Mouse (Mus musculus) kidney, embryonic 15.5 days (tissue): ENCODE results near the gene Sidt2. TPM values are rescaled to one million over a fixed set of nuclear protein-coding genes. Genes with fewer than 3 reads are reported as not detected.

ENCODE experiments used
- ATAC-seq: fragments of 200-750 bp; cut with Nextera tagmentation; replicated peaks from 2 replicates; pipeline ENCODE4 v1.8.0; 2017; ENCODE audit warnings: moderate TSS enrichment; ENCODE audit not compliant: low FRiP score
- H3K27ac ChIP-seq: fragments of 300-500 bp; sonication (generic); 2 replicates; pipeline ENCODE4 v1.5.1; 2015; ENCODE audit warnings: mild to moderate bottlenecking, inconsistent platforms
- H3K27me3 ChIP-seq: fragments of 300-500 bp; sonication (generic); 2 replicates; pipeline ENCODE4 v1.6.1; 2015; ENCODE audit warnings: inconsistent platforms
- H3K36me3 ChIP-seq: fragments of 300-500 bp; sonication (generic); 2 replicates; pipeline ENCODE4 v1.6.1; 2015; ENCODE audit warnings: inconsistent platforms
- H3K4me1 ChIP-seq: fragments of 300-500 bp; sonication (generic); 2 replicates; pipeline ENCODE4 v1.6.1; 2015; ENCODE audit warnings: inconsistent platforms
- H3K4me2 ChIP-seq: fragments of 300-500 bp; sonication (generic); 2 replicates; pipeline ENCODE4 v1.6.1; 2015; ENCODE audit warnings: moderate library complexity, mild to moderate bottlenecking, inconsistent platforms
- H3K4me3 ChIP-seq: fragments of 300-500 bp; sonication (generic); replicated peaks from 2 replicates; pipeline ENCODE4 v1.5.1; 2015; ENCODE audit warnings: mild to moderate bottlenecking, inconsistent platforms
- H3K9ac ChIP-seq: fragments of 300-500 bp; sonication (generic); 2 replicates; pipeline ENCODE4 v1.6.1; 2015; ENCODE audit warnings: mild to moderate bottlenecking, inconsistent platforms
- H3K9me3 ChIP-seq: fragments of 300-500 bp; sonication (generic); replicated peaks from 2 replicates; pipeline ENCODE4 v1.6.1; 2016; ENCODE audit warnings: inconsistent platforms
- WGBS: fragments of 180-500 bp; shearing (Covaris S2); methylation state at CpG from one replicate; pipeline ENCODE4 v1.1.7; 2015; ENCODE audit warnings: mixed read lengths; 5-methylcytosine and 5-hydroxymethylcytosine counted together
- microRNA-seq: library from miRNA; unstranded; fragments of <30 nt; microRNA quantifications from one replicate; pipeline ENCODE4, GENCODE M21; 2016
- polyA plus RNA-seq: library from polyadenylated mRNA; unstranded; fragments of >200 nt; fragmentation: Nextera tagmentation; extraction: Ambion mirVana; gene quantifications from 2 replicates; pipeline ENCODE4 v1.2.1, GENCODE M21; 2015

Sidt2 gene
- polyA plus RNA-seq, 1 experiment from 2014 or later: 39.3 TPM

DNA sequence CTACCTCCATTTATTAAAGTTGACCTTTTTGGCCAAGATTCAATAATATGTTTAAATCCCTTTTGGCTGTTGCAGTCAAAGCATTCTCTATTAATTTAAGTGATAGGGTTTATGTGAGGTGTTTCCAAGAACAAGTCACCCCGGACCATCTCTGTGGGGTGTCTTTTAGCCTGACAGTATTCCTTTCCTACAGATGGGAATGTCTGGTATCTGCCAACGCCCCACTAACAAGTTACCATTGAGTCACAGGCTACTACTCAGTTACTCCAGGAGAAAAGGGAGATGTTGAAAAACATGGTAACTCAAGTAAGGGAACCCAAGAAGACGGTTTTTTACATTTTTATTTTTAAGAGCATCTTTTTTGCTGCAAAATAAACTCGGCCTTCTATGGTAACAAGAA lies 49.9 kb downstream of the Sidt2 start:
- 0 out of 2 replicates have a peak overlapping the region, but pooled peaks have one; percentile 98 for H3K27ac ChIP-seq
- no peaks in the 10 kb centered on the region for H3K27me3 ChIP-seq

DNA sequence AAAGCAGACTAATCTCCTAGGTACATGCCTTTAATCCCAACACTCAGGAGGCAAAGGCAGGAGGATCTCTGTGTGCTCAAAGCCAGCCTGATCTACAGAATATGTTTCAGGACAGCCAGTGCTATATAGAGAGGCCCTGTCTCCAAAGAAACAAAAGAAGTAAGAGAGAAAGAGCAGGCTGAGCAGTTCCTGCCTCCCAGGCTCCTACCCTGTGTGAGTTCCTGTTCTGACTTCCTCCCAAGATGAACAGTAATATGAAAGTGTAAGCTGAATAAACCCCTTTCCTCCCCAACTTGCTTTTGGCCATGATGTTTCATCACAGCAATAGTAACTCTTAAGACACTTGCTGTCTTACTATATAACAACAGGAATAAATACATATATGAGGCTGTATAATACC lies 61.4 kb downstream of the Sidt2 start:
- Histone ChIP-seq H3K36me3 (peaks cover 96% of the 10 kb centered on the region), H3K9me3 (no peaks in the 10 kb centered on the region), H3K27me3 (no peaks in the 10 kb centered on the region), H3K4me2 (no peak overlapping the region), H3K4me1 (no peaks in the 10 kb centered on the region), H3K9ac (no peak overlapping the region), H3K4me3 (no peak overlapping the region), H3K27ac (no peak overlapping the region)
- ATAC-seq: no peak

More for the DNA sequence above, 49.9 kb downstream of the Sidt2 start:
- no peak for ATAC-seq
- Histone ChIP-seq H3K36me3 (peaks cover 47% of the 10 kb centered on the region), H3K9ac (peak overlapping the region; percentile 94), H3K4me1 (peaks cover 22% of the 10 kb centered on the region), H3K4me3 (peak overlapping the region; percentile 86), H3K9me3 (no peaks in the 10 kb centered on the region), H3K4me2 (peak overlapping the region; percentile 88)
- 52% methylated on average over 4 of the region's 4 CpGs for WGBS

Small RNAs within 50 kb of the gene (microRNA-seq; reads per million reads assigned to microRNA genes)
- not detected for gene Mir7087

Other genes starting within 250 kb of the Sidt2 start
- 28.3 and 30.6 TPM in 2 replicates for gene Cep164, start 126.6 kb downstream of the Sidt2 start, polyA plus RNA-seq
- gene Bace1, start 116.7 kb downstream of the Sidt2 start, polyA plus RNA-seq: 32.9 and 33.9 TPM in 2 replicates
- gene Pcsk7, start 48.8 kb downstream of the Sidt2 start, polyA plus RNA-seq: 19.4 and 22.0 TPM in 2 replicates
- 57.4 and 62.3 TPM in 2 replicates for gene Rnf214, start 48.3 kb downstream of the Sidt2 start, polyA plus RNA-seq
- 56.4 and 108 TPM in 2 replicates for gene Tagln, start 19.2 kb downstream of the Sidt2 start, polyA plus RNA-seq
- 162 and 170 TPM in 2 replicates for gene Pafah1b2, start 57.4 kb upstream of the Sidt2 start, polyA plus RNA-seq
- 9.9 and 10.2 TPM in 2 replicates for gene Sik3, start 57.6 kb upstream of the Sidt2 start, polyA plus RNA-seq